Mouse (Mus musculus) neutrophil, adult 5-6 weeks (primary cell): ENCODE results near the gene Zmynd19. TPM values are rescaled to one million over a fixed set of nuclear protein-coding genes. Genes with fewer than 3 reads are reported as not detected.

Experiments
- ATAC-seq: fragments of 151-379, 151-347 bp; 2 replicates; pipeline ENCODE4 v1.8.0; 2017; ENCODE audit warnings: mild to moderate bottlenecking, moderate TSS enrichment; ENCODE audit not compliant: insufficient number of reproducible peaks, poor library complexity, low FRiP score, severe bottlenecking; ENCODE audit errors: extremely low read depth
- total RNA-seq: library from RNA; stranded (forward); fragments of 200-1000 nt; gene quantifications from 2 replicates; pipeline ENCODE4 v1.2.3, GENCODE M21; 2017

Zmynd19 gene
- total RNA-seq, 1 experiment from 2014 or later, result 4.5 TPM

DNA sequence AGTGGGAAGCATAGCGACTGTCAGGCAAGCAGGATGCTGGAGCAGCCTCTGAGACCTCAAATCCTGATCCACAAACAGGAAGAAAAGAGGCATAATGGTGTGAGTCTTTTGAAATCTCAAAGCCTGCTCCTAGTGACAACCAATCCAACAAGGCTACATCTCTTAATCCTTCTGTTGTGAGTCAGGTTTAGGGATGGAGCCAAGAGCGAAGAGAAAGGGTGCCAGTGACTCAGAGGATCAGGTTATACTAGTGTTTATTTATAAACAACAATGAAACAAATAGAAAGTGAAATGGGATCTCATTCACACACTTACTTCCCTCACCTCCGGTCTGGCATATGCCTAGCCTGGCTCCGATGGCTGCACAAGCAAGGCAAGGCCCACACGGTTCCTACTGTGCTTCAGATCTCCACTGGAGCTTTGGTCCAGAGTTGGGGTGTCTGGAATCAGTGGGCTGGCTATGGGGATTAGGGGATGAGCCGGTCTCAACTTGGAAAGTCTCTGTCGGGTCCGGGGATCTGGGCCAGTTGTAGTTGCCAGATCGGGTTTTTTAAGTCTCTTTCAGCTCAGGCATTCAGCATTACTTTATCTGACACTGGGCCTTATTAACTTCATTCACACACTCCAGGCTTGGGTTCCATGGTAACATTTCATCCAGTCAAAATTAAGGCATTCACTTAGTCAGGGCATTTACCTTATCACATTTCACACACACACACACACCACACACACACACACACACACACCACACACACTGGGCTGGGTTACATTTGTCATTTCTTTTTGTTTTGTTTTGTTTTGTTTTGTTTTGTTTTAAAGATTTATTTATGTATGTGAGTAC, 54.6 kb downstream of the Zmynd19 start:
- no peak for ATAC-seq

DNA sequence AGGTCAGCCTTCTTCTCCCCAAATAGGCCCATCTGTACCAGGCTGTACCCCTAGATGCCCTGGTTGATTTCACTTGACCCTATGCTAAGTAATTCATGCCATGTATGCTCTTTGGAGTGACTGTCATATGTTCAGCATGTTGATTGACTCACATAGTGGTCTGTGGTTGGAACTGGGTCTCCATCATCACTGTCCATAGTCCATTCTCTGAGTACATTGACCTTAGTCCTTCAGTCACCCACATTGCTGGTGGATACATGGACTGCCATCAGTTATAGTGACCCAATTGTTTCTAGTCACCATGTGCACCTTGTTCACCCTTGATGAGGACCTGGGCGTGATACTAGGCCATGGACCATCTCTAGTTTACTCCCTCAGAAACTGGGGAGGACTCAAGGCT, 57.2 kb downstream of the Zmynd19 start:
- no peak for ATAC-seq

DNA sequence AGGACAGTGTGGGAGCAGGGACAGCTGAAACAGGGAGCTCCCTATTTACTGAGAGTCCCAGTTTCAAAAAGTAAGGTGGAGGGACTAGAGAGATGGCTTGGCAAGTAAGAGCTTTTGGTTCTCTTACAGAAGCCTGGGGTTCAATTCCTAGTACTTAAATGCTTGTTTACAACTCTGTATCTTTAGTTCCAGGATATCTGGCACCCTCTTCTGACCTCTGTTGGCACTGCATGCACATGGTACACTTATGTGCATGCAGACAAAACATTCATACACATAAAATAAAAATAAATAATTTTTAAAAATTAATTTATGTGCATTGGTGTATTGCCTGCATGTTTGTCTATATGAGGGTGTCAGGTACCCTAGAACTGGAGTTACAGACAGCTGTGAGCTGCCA, 58.7 kb downstream of the Zmynd19 start:
- ATAC-seq, result no peak

Other genes starting within 250 kb of the Zmynd19 start
- gene Cacna1b, start 186.6 kb upstream of the Zmynd19 start, total RNA-seq, result 0.12 TPM in 1 of 2 replicates, not detected in the other
- gene Ehmt1, start 30.2 kb upstream of the Zmynd19 start, total RNA-seq, result 109 and 118 TPM in 2 replicates
- gene Arrdc1, start 14.5 kb upstream of the Zmynd19 start, total RNA-seq, result 163 and 167 TPM in 2 replicates
- gene Dph7, start 12.6 kb downstream of the Zmynd19 start, total RNA-seq, result 10.1 and 11.3 TPM in 2 replicates
- 45.7 and 55.7 TPM in 2 replicates for gene Mrpl41, start 25.3 kb downstream of the Zmynd19 start, total RNA-seq
- gene Pnpla7, start 26.2 kb downstream of the Zmynd19 start, total RNA-seq, result 194 and 205 TPM in 2 replicates
- gene Nsmf, start 104.6 kb downstream of the Zmynd19 start, total RNA-seq, result 21.5 and 22.8 TPM in 2 replicates
- not detected in 2 replicates for gene Entpd8, start 130.5 kb downstream of the Zmynd19 start, total RNA-seq
- gene Noxa1, start 145.4 kb downstream of the Zmynd19 start, total RNA-seq, result not detected in 2 replicates
- gene Nrarp, start 231.0 kb downstream of the Zmynd19 start, total RNA-seq, result 1.7 and 3.6 TPM in 2 replicates
- 50.0 and 56.1 TPM in 2 replicates for gene Tor4a, start 247.1 kb downstream of the Zmynd19 start, total RNA-seq